Mouse (Mus musculus) heart, postnatal 0 days (tissue): ENCODE data around the gene Slc39a3. TPM values are rescaled to one million over a fixed set of nuclear protein-coding genes. Genes with fewer than 3 reads are reported as not detected.
"Not testable (repeated sequence)": the region's sequence is repeated elsewhere in the genome, so short reads cannot be mapped to it uniquely, and the experiment has no call there.

Experiments
- ATAC-seq: fragments of 200-750 bp; cut with Nextera tagmentation; 2 replicates; pipeline ENCODE4 v1.8.0; 2017; ENCODE audit warnings: low read depth, moderate number of reproducible peaks, moderate library complexity; ENCODE audit not compliant: insufficient read depth
- DNase-seq: peaks from one replicate; pipeline ENCODE4 v3.0.0-alpha.2; 2016; ENCODE audit warnings: low spot score
- H3K27ac ChIP-seq: fragments of 300-500 bp; sonication (generic); 2 replicates; pipeline ENCODE4 v1.5.1; 2014; ENCODE audit warnings: low read depth, mild to moderate bottlenecking
- H3K27me3 ChIP-seq: fragments of 300-500 bp; sonication (generic); 2 replicates; pipeline ENCODE4 v1.6.1; 2014; ENCODE audit warnings: low read length, mixed read lengths; ENCODE audit not compliant: control insufficient read depth, insufficient read depth
- H3K36me3 ChIP-seq: fragments of 300-500 bp; sonication (generic); replicated peaks from 2 replicates; pipeline ENCODE4 v1.6.1; 2014; ENCODE audit warnings: low read length, mixed read lengths; ENCODE audit not compliant: control insufficient read depth, insufficient read depth
- H3K4me1 ChIP-seq: fragments of 300-500 bp; sonication (generic); 2 replicates; pipeline ENCODE4 v1.6.1; 2014; ENCODE audit warnings: antibody characterized with exemption; ENCODE audit not compliant: control insufficient read depth, insufficient read depth
- H3K4me2 ChIP-seq: fragments of 300-500 bp; sonication (generic); 2 replicates; pipeline ENCODE4 v1.6.1; 2014; ENCODE audit warnings: low read depth, mild to moderate bottlenecking, low read length, moderate library complexity
- H3K4me3 ChIP-seq: fragments of 300-500 bp; sonication (generic); 2 replicates; pipeline ENCODE4 v1.5.1; 2014; ENCODE audit warnings: low read depth, low read length
- H3K9ac ChIP-seq: fragments of 300-500 bp; sonication (generic); replicated peaks from 2 replicates; pipeline ENCODE4 v1.6.1; 2014; ENCODE audit warnings: low read depth, low read length, mixed read lengths
- H3K9me3 ChIP-seq: fragments of 300-500 bp; sonication (generic); replicated peaks from 2 replicates; pipeline ENCODE4 v1.6.1; 2016; ENCODE audit warnings: low read length; ENCODE audit not compliant: control insufficient read depth
- CTCF ChIP-seq: IDR thresholded peaks from 2 replicates; pipeline ENCODE4 v1.5.1; 2016; ENCODE audit warnings: antibody characterized with exemption, control low read depth, low read depth
- EP300 ChIP-seq: IDR thresholded peaks from 2 replicates; pipeline ENCODE4 v1.6.1; 2016; ENCODE audit warnings: antibody characterized with exemption, low read depth
- WGBS: fragments of 180-500 bp; shearing (Covaris S2); extraction: QIAGEN DNeasy Blood & Tissue Kit; methylation state at CpG from one replicate; pipeline ENCODE4 v1.1.7; 2014; 5-methylcytosine and 5-hydroxymethylcytosine counted together
- polyA plus RNA-seq: library from polyadenylated mRNA; unstranded; fragments of >200 nt; fragmentation: Nextera tagmentation; extraction: Ambion mirVana; gene quantifications from 2 replicates; pipeline ENCODE4 v1.2.1, GENCODE M21; 2015
- total RNA-seq: library from RNA; depleted of rRNA; stranded (reverse); fragments of >200 nt; gene quantifications from 2 replicates; pipeline ENCODE4 v1.2.3, GENCODE M21; 2014; ENCODE audit warnings: low replicate concordance

Gene Slc39a3
- total and polyA plus RNA-seq, 2 experiments from 2014 or later, result 6.3 to 18.7 TPM

DNA sequence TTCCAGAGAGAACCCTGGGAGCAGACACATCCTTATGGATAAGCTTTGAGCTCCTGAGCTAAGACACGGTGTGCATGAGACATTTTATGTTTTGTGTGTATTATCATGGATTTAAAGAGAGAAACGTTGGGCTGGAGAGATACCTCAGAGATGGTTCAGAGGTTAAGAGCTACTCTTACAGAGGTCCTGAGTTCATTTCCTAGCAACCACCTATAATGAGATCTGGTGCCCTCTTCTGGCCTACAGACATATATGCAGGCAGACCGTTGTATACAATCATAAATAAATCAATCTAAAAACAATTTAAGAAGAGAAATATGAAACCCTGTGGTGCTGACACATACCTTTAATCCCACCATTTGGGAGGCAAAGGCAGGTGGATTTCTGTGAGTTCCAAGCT is 46.2 kb downstream of the Slc39a3 start:
- Histone ChIP-seq H3K4me1 (peaks cover 13% of the 10 kb centered on the region; the same call in 1 of the 2 replicates), H3K27ac (no peak overlapping the region), H3K4me3 (no peak overlapping the region), H3K27me3 (no peaks in the 10 kb centered on the region), H3K4me2 (no peak overlapping the region), H3K9me3 (no peaks in the 10 kb centered on the region), H3K36me3 (no peaks in the 10 kb centered on the region), H3K9ac (no peak overlapping the region)
- TF ChIP-seq EP300 (no peak), CTCF (peak; percentile 59)
- WGBS, result 16% methylated on average over 3 of the region's 3 CpGs
- DNase-seq (no peak), ATAC-seq (no peak)

DNA sequence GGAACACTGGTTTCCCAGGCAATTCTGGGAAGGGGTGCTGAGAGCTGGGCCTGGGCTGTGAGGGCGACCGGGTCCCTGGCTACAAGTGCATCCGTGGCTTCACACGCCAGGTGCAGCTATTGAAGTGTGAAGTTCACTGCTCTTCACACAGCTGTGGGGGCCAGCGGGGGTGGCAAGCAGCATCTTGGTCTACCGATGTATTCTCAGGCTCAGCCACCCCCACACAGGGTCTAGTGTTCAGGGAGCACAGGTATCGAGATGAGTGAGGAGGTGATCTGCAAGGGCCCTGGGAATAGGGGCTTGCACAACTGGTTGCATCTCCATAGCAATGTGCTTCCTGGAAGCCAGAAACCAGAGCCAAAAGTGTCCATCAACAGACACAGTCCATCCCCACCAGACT is 46.8 kb downstream of the Slc39a3 start:
- WGBS, result 67% methylated on average over 7 of the region's 7 CpGs
- TF ChIP-seq EP300 (no peak), CTCF (no peak)
- H3K27ac ChIP-seq, result no peak overlapping the region
- H3K9me3 ChIP-seq, result no peaks in the 10 kb centered on the region
- DNase-seq, result no peak
- no peaks in the 10 kb centered on the region for H3K36me3 ChIP-seq
- peaks cover 3% of the 10 kb centered on the region; the same call in 1 of the 2 replicates for H3K27me3 ChIP-seq
- no peak overlapping the region for H3K4me3 ChIP-seq
- ATAC-seq, result no peak
- H3K4me2 ChIP-seq, result no peak overlapping the region
- H3K9ac ChIP-seq, result no peak overlapping the region
- peaks cover 19% of the 10 kb centered on the region for H3K4me1 ChIP-seq

DNA sequence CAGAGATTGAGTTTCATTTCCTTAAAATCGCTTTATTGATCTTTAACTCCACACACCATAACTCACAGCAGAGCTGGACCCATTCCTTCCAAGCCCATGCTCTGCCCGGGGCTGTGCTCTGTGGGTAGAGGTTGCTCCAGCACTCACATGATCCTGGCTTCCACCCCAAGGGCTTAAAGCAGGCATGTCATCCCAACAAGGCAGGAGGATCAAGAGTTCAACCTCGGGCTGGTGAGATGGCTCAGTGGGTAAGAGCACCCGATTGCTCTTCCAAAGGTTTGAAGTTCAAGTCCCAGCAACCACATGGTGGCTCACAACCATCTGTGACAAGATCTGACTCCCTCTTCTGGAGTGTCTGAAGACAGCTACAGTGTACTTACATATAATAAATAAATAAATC is 47.4 kb downstream of the Slc39a3 start:
- H3K4me3 ChIP-seq, H3K27me3 ChIP-seq, H3K27ac ChIP-seq, DNase-seq, H3K36me3 ChIP-seq, H3K4me2 ChIP-seq, H3K9me3 ChIP-seq, ATAC-seq, H3K9ac ChIP-seq: not testable (repeated sequence)
- WGBS, result 54% methylated on average over 4 of the region's 4 CpGs
- peaks cover 19% of the 10 kb centered on the region for H3K4me1 ChIP-seq

DNA sequence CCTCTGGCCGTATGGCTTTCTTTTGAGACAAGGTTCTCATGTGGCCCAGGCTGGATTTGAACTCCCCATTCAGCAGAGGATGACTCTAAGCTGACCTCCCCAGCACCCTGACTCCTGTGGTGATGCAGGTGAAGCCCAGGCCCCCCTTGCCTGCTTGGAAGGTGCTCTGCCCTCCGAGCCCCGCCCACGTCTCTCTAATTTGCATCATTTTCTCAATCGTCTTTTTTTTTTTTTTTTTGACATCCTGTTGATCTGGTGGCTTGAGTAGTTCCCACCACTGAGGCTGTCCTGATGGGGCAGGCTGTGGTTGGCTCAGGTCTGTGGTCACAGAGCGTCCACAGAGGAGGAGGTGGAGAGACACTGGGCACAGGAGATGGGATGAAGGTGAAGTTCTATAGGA is 47.8 kb downstream of the Slc39a3 start:
- Histone ChIP-seq H3K4me2 (no peak overlapping the region), H3K4me3 (no peak overlapping the region), H3K9ac (no peak overlapping the region), H3K4me1 (peaks cover 18% of the 10 kb centered on the region), H3K9me3 (no peaks in the 10 kb centered on the region), H3K27ac (no peak overlapping the region), H3K27me3 (peaks cover 10% of the 10 kb centered on the region; the same call in 1 of the 2 replicates), H3K36me3 (no peaks in the 10 kb centered on the region)
- 55% methylated on average over 6 of the region's 6 CpGs for WGBS
- ATAC-seq (no peak), DNase-seq (no peak)
- no peak for TF ChIP-seq CTCF
- no peak for TF ChIP-seq EP300

DNA sequence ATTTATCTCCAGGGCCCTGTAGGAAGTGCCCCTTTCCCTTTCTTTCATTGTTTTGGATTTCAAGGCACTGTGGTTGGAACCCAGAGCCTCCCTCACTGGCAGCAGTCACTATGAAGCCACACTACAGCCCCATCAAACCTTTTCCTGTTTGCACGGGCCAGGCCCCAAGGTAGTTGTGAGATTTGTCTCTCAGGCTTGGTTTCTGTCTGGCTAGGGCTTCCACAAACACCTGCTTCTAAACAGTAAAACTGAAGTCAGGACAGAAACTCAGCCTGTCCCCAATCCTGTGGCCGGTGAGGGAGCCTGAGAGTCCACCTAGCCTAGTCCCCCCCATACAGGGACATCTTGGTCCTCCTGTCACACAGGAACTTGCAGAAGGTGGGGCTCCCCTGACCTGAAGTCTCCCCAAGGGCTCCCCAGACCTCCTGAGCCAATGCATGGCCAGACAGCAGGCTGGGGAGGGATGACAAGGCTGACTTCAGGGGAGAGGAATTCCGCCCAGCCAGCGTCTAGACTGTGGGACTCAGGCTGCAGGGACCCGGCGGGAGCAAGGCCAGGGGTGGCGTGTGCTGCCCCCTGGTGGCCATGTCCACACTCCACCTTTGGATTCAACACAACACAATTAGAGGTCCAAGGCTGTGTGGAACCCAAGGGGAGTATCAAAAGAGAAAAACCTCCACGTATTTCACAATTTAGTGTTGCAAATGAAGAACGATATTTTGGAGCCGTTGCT is 49.4 kb downstream of the Slc39a3 start:
- WGBS, result 10% methylated on average over 10 of the region's 10 CpGs
- DNase-seq, result peak; percentile 92
- H3K4me3 ChIP-seq, result no peak overlapping the region
- no peak overlapping the region for H3K9ac ChIP-seq
- H3K27ac ChIP-seq, result peak overlapping the region; percentile 56
- TF ChIP-seq EP300 (peak; percentile 71; the same call in 1 of the 2 replicates), CTCF (peak; percentile 97)
- H3K27me3 ChIP-seq, result peaks cover 10% of the 10 kb centered on the region; the same call in 1 of the 2 replicates
- ATAC-seq, result peak; percentile 88
- H3K4me1 ChIP-seq, result peaks cover 18% of the 10 kb centered on the region
- no peaks in the 10 kb centered on the region for H3K36me3 ChIP-seq
- H3K4me2 ChIP-seq, result no peak overlapping the region
- no peaks in the 10 kb centered on the region for H3K9me3 ChIP-seq

DNA sequence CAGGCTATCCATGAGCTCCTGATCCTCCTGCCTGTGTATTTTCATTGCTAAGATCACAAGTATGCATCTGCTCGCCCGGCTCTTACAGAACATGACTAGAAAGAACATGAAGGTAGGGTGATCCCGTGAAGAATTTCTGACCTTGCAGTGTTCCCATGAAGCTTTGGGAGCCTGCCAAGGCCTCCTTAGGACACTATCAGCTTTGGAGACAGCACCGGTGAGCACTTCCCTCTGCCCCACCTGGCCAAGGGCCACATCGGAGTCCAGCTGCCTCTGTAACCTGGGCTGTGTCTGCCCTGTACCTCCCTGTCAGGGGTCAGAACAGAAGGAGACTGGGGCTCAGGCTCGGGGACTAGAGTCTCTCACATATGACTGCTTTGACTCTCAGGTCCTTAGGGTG is 50.5 kb downstream of the Slc39a3 start:
- Histone ChIP-seq H3K27me3 (peaks cover 10% of the 10 kb centered on the region; the same call in 1 of the 2 replicates), H3K9me3 (no peaks in the 10 kb centered on the region), H3K4me2 (no peak overlapping the region), H3K4me1 (peaks cover 18% of the 10 kb centered on the region), H3K36me3 (no peaks in the 10 kb centered on the region), H3K9ac (no peak overlapping the region), H3K4me3 (no peak overlapping the region), H3K27ac (no peak overlapping the region)
- ATAC-seq, result peak; percentile 43
- TF ChIP-seq CTCF (no peak), EP300 (no peak)
- WGBS, result 37% methylated on average over 6 of the region's 6 CpGs
- peak; percentile 62 for DNase-seq
